Mouse (Mus musculus) monocyte, adult 5-6 weeks (primary cell): Measurements from ENCODE around the gene Mycbp2. TPM values are rescaled to one million over a fixed set of nuclear protein-coding genes. Genes with fewer than 3 reads are reported as not detected.

ENCODE experiments used
- ATAC-seq: fragments of 153-309, 156-312 bp; replicated peaks from 2 replicates; pipeline ENCODE4 v1.8.0; 2017; ENCODE audit warnings: mild to moderate bottlenecking; ENCODE audit not compliant: low TSS enrichment, insufficient number of reproducible peaks, severe bottlenecking, poor library complexity, low FRiP score
- total RNA-seq: library from RNA; stranded (forward); fragments of 200-1000, 200-491, 200-594 nt; gene quantifications from 3 replicates; pipeline ENCODE4 v1.2.3, GENCODE M21; 2017

Gene Mycbp2
- total RNA-seq, 1 experiment from 2014 or later: 73.5 TPM

GRCm38 (mm10) chr14:103286650-103287049 is 60.0 kb downstream of the Mycbp2 start:
- no peak for ATAC-seq

- no peak for ATAC-seq
These were observed 69.9 kb downstream of the Mycbp2 start for GRCm38 (mm10) chr14:103276667-103277066.

- no peak for ATAC-seq
These were observed 86.2 kb downstream of the Mycbp2 start for GRCm38 (mm10) chr14:103260437-103260836.

GRCm38 (mm10) chr14:103258745-103259144 is 87.9 kb downstream of the Mycbp2 start:
- ATAC-seq: no peak

GRCm38 (mm10) chr14:103256866-103257265 is 89.7 kb downstream of the Mycbp2 start:
- no peak for ATAC-seq

- no peak for ATAC-seq
These were observed 92.3 kb downstream of the Mycbp2 start for GRCm38 (mm10) chr14:103254311-103254710.

- ATAC-seq: no peak
These were observed 104.6 kb downstream of the Mycbp2 start for GRCm38 (mm10) chr14:103242020-103242419.

GRCm38 (mm10) chr14:103234770-103235169 is 111.8 kb downstream of the Mycbp2 start:
- no peak for ATAC-seq

GRCm38 (mm10) chr14:103233640-103234593 is 112.7 kb downstream of the Mycbp2 start:
- no peak for ATAC-seq

- no peak for ATAC-seq
These were observed 124.3 kb downstream of the Mycbp2 start for GRCm38 (mm10) chr14:103222356-103222755.

GRCm38 (mm10) chr14:103221751-103222150 is 124.9 kb downstream of the Mycbp2 start:
- no peak for ATAC-seq

- no peak for ATAC-seq
These were observed 130.3 kb downstream of the Mycbp2 start for GRCm38 (mm10) chr14:103216331-103216730.

- no peak for ATAC-seq
These were observed 160.0 kb downstream of the Mycbp2 start for GRCm38 (mm10) chr14:103186658-103187057.

GRCm38 (mm10) chr14:103186076-103186475 is 160.5 kb downstream of the Mycbp2 start:
- no peak for ATAC-seq

- ATAC-seq: no peak
These were observed 166.5 kb downstream of the Mycbp2 start for GRCm38 (mm10) chr14:103180096-103180495.

GRCm38 (mm10) chr14:103162923-103163322 is 183.7 kb downstream of the Mycbp2 start:
- no peak for ATAC-seq

- ATAC-seq: no peak
These were observed 190.9 kb downstream of the Mycbp2 start for GRCm38 (mm10) chr14:103155685-103156084.

GRCm38 (mm10) chr14:103150139-103150538 is 196.5 kb downstream of the Mycbp2 start:
- no peak for ATAC-seq

- peak; percentile 78; the same call in 1 of the 2 replicates for ATAC-seq
These were observed 214.6 kb downstream of the Mycbp2 start for GRCm38 (mm10) chr14:103131991-103132390.

GRCm38 (mm10) chr14:103125756-103126155 is 220.9 kb downstream of the Mycbp2 start:
- no peak for ATAC-seq
